Mouse (Mus musculus): ENCODE results near the gene Ndufaf2.

The Ndufaf2 gene

DNA sequence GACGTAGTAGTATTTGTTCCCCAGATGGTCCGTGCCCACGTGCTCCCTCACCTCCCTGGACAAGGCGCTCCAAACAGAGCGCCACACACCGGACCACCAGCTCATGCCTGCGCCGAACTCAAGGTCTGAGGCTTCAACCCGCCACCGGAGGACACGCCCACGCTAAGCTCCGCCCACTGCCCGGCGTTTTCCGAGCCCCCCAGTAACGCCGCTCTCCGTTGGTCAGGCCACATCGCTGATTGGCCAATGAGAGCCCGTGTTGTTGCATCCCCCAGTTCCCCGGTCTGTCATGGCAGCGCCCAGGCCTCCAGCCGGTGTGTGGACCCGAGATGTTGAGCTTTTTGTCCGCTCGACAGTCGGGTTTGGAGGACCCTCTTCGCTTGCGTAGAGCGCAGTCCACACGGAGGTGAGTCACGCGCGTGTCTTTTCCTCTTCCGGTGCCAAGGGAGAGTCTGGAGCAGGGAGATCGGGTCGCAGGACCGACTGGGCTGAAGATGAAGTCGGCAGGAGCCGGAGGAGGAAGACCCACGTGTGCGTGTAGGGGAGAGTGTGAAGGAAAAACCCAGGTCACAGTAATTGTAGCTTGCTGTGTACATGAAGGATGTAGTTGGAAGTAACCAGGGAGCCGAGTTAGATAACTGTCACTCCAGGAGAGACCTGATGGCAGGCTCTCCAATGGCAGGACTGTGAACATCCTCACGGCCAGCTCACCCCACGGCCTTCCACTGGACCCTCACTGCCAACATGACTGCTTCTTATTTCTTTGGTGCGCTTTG is at the start of gene Ndufaf2, which contains the start of gene Ercc8:
Gene Ndufaf2, minus strand, starts transcription at position 159 of the 776 bp plus-strand sequence.
Gene Ercc8, plus strand, starts transcription at position 267 of the 776 bp plus-strand sequence.
- peak; percentile 98 for DNase-seq

DNA sequence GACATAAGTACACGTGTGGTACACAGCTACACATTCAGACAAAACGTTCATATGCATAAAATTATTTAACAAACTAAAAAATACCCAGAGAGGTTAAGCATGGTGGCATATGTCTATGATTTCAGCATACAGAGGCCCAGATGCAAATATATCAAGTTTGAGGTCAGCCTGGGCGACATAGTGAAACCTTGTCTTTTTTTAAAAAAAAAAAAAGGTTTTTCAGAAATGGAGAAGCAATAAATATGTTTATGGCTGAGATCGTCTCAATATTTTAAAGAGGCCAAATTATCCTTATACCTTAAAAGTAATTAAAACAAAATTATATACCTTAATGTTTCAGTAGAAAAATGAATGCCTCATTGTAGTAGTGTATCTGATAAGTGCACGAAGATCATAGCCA is 49.7 kb upstream of the Ndufaf2 start:
- no peak for DNase-seq

GRCm38 (mm10) chr13:108207447-108207846 is 49.0 kb upstream of the Ndufaf2 start:
- no peak for DNase-seq

DNA sequence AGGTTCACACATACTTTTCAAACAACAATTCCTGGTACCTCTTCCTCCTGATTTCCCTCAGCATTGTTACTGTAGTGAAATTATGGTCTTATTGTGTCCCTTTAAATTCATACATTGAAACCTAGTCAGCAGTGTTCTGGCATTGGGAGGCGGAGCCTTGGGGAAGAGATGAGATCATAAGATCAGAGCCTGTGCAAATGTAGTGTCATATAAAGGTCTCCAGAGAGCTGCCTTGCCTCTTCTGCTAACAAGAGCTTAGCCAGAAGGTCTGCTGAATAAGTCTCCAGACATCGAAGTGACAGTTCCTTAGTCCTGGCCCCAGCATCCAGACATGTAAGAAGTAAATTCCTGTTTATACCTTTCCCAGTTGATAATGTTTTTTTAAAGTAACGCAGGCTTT is 46.4 kb upstream of the Ndufaf2 start:
- DNase-seq, result no peak

GRCm38 (mm10) chr13:108195474-108195873 is 37.1 kb upstream of the Ndufaf2 start:
- DNase-seq, result no peak

DNA sequence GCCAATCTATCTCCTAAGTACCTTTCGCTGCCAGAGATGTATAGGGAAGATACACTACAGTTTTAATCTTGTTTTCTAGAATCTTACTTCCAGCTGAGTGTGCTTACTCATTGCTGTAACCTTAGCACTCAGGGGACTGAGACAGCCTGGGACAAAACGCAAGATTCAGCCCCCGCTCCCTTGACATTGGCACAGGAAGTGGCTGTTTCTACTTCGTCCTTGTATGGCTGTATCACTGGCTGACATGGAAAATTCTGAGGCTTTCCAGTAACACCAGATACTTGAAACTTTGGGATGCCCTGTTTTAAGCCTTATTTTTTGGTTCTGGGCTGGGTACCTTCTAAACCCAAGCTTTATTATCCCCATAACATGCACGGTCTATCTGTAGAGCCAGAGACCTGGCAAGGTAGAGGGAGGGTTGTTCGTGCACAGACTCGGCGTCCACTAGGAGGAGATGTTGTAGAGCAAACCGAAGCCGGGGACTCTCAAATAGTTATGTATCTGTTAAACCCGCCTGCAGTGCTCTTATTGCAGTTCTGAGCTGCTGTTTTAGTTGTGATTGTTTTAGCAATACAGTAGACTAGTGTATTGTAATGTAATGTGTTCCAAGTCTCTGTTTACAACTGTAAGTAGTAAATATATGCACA is 32.8 kb upstream of the Ndufaf2 start:
- DNase-seq, result peak; percentile 4 to 11

DNA sequence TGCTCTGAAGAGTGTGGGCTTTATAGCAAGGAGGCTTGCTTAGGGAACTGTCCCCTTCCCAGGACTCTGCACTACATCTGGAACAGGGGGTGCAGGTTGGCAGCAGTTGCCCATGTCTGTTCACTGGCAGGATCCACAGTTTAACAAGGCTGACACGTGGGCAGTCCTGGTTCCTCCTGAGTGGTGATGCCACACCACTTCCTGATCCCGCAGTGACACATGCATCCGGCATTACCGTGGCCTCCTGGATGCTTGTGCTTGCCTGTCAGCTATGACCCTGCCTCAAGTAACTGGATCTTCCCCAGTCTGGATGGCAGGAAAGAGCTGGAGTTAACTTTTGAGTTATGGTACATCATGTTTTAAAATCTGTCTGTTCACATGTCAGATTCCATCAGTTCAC is 29.6 kb upstream of the Ndufaf2 start:
- DNase-seq, result no peak

DNA sequence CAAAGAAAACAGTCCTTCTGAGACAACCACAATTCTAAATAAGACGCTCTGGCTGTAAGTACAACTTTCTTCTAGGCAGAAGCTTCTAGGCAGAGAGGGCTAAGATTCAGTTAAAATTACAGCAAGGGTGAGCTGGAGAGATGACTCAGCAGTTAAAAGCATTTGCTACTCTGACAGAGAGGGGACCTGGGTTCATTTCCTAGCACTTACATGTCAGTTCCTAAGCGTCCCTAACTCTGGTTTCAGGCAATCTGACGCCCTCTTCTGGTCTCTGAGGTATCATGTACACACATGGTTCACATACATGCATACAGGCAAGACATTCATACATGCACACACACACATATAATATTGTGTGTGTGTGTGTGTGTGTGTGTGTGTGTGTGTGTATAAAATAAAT is 27.1 kb upstream of the Ndufaf2 start:
- DNase-seq, result no peak

DNA sequence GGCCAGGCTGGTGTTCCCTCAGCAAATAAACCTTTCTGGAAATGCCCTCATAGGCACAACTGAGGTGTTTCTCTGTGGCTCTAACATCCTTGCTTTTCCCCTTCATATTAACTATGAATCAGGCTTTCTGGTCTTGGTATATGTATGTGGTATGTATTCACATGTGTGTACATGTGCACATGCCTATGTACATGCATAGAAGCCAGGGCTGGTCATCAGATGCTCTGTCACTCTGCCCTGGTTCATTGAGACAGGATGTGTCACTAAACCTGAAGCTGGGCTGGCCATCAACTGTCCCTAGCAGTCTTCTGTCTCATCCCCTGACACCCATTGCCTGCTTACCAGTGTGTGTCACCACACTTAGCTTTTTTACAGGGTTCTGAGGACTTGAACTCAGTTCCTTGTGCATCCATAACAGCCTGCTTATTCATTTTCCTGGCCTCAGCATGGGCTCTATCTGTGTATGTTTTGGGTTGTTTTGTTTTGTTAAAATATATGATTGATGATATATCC is 26.4 kb upstream of the Ndufaf2 start:
- DNase-seq, result no peak

DNA sequence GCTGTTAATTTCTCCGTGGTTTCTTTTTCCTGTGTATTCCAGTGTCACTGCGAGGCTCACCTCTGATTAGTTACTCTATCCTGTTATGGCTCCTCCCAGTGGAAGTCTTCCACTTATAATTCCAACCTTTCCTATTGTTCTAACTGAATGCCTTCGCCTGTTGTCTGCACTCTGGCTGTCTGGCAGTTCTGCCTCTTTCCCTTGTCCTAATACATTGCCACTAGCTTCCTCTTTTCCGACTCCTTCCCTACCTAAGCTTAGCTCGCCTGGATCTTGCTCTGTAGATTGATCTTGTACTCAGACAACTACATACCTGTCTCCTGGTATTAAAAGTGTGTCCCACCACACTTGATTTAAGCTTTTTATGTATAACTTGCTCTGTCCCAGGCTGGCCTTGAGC is 22.4 kb upstream of the Ndufaf2 start:
- no peak for DNase-seq

- no peak for DNase-seq
These were observed 21.2 kb upstream of the Ndufaf2 start for GRCm38 (mm10) chr13:108179618-108180017.

GRCm38 (mm10) chr13:108170511-108170910 is 12.1 kb upstream of the Ndufaf2 start:
- DNase-seq, result no peak

DNA sequence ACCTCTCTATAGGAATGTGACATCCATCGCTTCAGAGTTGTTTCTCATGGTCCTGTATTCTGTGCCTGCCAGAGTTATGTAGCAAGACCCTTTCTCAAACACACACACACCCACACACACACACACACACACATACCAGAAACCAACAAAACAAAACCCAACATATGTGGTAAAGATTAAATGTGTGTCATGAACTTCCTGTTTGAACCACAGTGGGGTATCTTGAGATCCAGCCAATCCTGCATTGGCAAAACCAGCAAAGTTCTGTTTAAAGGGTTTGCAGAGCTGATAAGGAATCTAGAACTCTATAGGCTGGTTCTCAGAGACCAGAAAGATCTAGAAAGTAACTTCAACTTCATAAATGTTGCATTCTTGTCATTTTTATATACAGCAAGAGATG is 11.6 kb upstream of the Ndufaf2 start:
- no peak for DNase-seq

- DNase-seq, result no peak
These were observed 6.2 kb upstream of the Ndufaf2 start for GRCm38 (mm10) chr13:108164621-108165020.

GRCm38 (mm10) chr13:108163912-108164311 is 5.5 kb upstream of the Ndufaf2 start:
- DNase-seq, result no peak

- DNase-seq, result peak in 1 of 2 experiments; percentile 4
These were observed 1.5 kb upstream of the Ndufaf2 start for GRCm38 (mm10) chr13:108159963-108160362.

GRCm38 (mm10) chr13:108159241-108159575 is 785 bp upstream of the Ndufaf2 start:
- no peak for DNase-seq

- no peak for DNase-seq
These were observed 525 bp downstream of the Ndufaf2 start for GRCm38 (mm10) chr13:108157732-108158464.

DNA sequence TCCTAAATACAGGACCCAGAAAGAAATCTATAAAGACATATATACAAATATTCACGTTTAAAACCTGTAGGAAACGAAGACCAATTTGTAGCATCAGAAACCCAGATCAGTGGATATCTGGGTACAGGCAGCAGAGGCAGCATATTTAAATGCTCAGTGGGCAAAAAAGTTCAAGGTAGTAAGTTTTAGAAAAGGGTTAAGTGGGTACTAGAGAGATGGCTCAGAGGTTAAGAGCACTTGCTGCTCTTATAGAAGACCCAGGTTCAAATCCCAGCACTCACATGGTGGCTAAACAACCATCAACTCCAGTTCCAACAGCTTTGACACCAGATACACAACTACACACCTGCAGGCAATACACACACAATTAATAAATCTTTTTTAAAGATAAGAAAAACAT is 1.3 kb downstream of the Ndufaf2 start:
- DNase-seq, result no peak

GRCm38 (mm10) chr13:108152650-108153372 is 5.6 kb downstream of the Ndufaf2 start:
- DNase-seq, result peak; percentile 70 to 71

- peak; percentile 21 to 39 for DNase-seq
These were observed 6.6 kb downstream of the Ndufaf2 start for GRCm38 (mm10) chr13:108151782-108152181.

GRCm38 (mm10) chr13:108144086-108144485 is 14.3 kb downstream of the Ndufaf2 start:
- DNase-seq, result no peak

Measured in B cell, adult 2 months (primary cell).